Mouse (Mus musculus) lung, embryonic 14.5 days (tissue): Measurements from ENCODE around the gene Sult6b1. TPM values are rescaled to one million over a fixed set of nuclear protein-coding genes. Genes with fewer than 3 reads are reported as not detected.

ENCODE experiments used
- ATAC-seq: fragments of 200-750 bp; cut with Nextera tagmentation; 2 replicates; pipeline ENCODE4 v1.8.0; 2017; ENCODE audit warnings: mild to moderate bottlenecking, moderate TSS enrichment, moderate library complexity; ENCODE audit not compliant: insufficient read depth
- DNase-seq: peaks from one replicate; pipeline ENCODE4 v3.0.0-alpha.2; 2015
- H3K27ac ChIP-seq: fragments of 300-500 bp; sonication (generic); 2 replicates; pipeline ENCODE4 v1.5.1; 2014; ENCODE audit warnings: low read depth, mild to moderate bottlenecking, moderate library complexity
- H3K27me3 ChIP-seq: fragments of 300-500 bp; sonication (generic); 2 replicates; pipeline ENCODE4 v1.6.1; 2014; ENCODE audit warnings: low read length, control low read depth; ENCODE audit not compliant: insufficient read depth
- H3K36me3 ChIP-seq: fragments of 300-500 bp; sonication (generic); 2 replicates; pipeline ENCODE4 v1.6.1; 2014; ENCODE audit warnings: control low read depth; ENCODE audit not compliant: insufficient read depth
- H3K4me1 ChIP-seq: fragments of 300-500 bp; sonication (generic); 2 replicates; pipeline ENCODE4 v1.6.1; 2014; ENCODE audit warnings: antibody characterized with exemption, control low read depth; ENCODE audit not compliant: insufficient read depth
- H3K4me2 ChIP-seq: fragments of 300-500 bp; sonication (generic); 2 replicates; pipeline ENCODE4 v1.6.1; 2014; ENCODE audit warnings: mild to moderate bottlenecking
- H3K4me3 ChIP-seq: fragments of 300-500 bp; sonication (generic); 2 replicates; pipeline ENCODE4 v1.5.1; 2014; ENCODE audit warnings: low read depth, low read length
- H3K9ac ChIP-seq: fragments of 300-500 bp; sonication (generic); 2 replicates; pipeline ENCODE4 v1.6.1; 2014
- H3K9me3 ChIP-seq: fragments of 300-500 bp; sonication (generic); 2 replicates; pipeline ENCODE4 v1.6.1; 2016; ENCODE audit warnings: low read depth, low read length, control low read depth
- CTCF ChIP-seq: IDR thresholded peaks from 2 replicates; pipeline ENCODE4 v1.5.1; 2016; ENCODE audit warnings: antibody characterized with exemption, low read depth
- WGBS: fragments of 180-500 bp; shearing (Covaris S2); extraction: QIAGEN DNeasy Blood & Tissue Kit; methylation state at CpG from one replicate; pipeline ENCODE4 v1.1.7; 2014; 5-methylcytosine and 5-hydroxymethylcytosine counted together
- polyA plus RNA-seq: library from polyadenylated mRNA; unstranded; fragments of >200 nt; fragmentation: Nextera tagmentation; extraction: Ambion mirVana; gene quantifications from 2 replicates; pipeline ENCODE4 v1.2.1, GENCODE M21; 2014

Sult6b1 gene
- polyA plus RNA-seq, 1 experiment from 2014 or later, result 0.17 TPM

- 76% methylated on average over 5 of the region's 5 CpGs for WGBS
- no peaks in the 10 kb centered on the region for H3K9me3 ChIP-seq
- no peak for DNase-seq
- no peaks in the 10 kb centered on the region for H3K36me3 ChIP-seq
- no peak overlapping the region for H3K4me2 ChIP-seq
- H3K27me3 ChIP-seq, result no peaks in the 10 kb centered on the region
- no peak for TF ChIP-seq CTCF
- H3K27ac ChIP-seq, result no peak overlapping the region
- no peak for ATAC-seq
- no peak overlapping the region for H3K9ac ChIP-seq
- H3K4me3 ChIP-seq, result no peak overlapping the region
- H3K4me1 ChIP-seq, result peaks cover 3% of the 10 kb centered on the region
These were observed 21.3 kb downstream of the Sult6b1 start for GRCm38 (mm10) chr17:78885286-78886065.

GRCm38 (mm10) chr17:78883291-78883690, 23.5 kb downstream of the Sult6b1 start:
- WGBS, result 89% methylated on average over 4 of the region's 4 CpGs
- no peak overlapping the region for H3K9ac ChIP-seq

GRCm38 (mm10) chr17:78882401-78883112, 24.2 kb downstream of the Sult6b1 start, which contains the start of gene Eif2ak2:
Gene Eif2ak2 (minus strand): TSS chr17:78882573.
- DNase-seq (peak; percentile 89), ATAC-seq (peak; percentile 97)
- Histone ChIP-seq H3K9ac (peak within 1 kb of the TSS; percentile 78), H3K9me3 (no peaks in the 10 kb centered on the region), H3K4me2 (peak within 1 kb of the TSS; percentile 68), H3K4me3 (peak within 1 kb of the TSS; percentile 61), H3K27ac (peak within 1 kb of the TSS; percentile 77), H3K27me3 (no peaks in the 10 kb centered on the region), H3K36me3 (peaks cover 6% of the 10 kb centered on the region), H3K4me1 (peaks cover 3% of the 10 kb centered on the region)
- TF ChIP-seq CTCF, result no peak
- WGBS, result 1% methylated on average over 28 of the region's 28 CpGs

More at GRCm38 (mm10) chr17:78883291-78883690, 23.5 kb downstream of the Sult6b1 start:
- TF ChIP-seq CTCF, result no peak
- no peaks in the 10 kb centered on the region for H3K9me3 ChIP-seq
- DNase-seq, result no peak
- H3K27me3 ChIP-seq, result no peaks in the 10 kb centered on the region
- H3K4me3 ChIP-seq, result peak overlapping the region; percentile 61; the same call in 1 of the 2 replicates
- no peak overlapping the region; the same call in 1 of the 2 replicates for H3K4me2 ChIP-seq
- H3K4me1 ChIP-seq, result peaks cover 3% of the 10 kb centered on the region
- ATAC-seq, result no peak
- no peak overlapping the region for H3K27ac ChIP-seq
- no peaks in the 10 kb centered on the region for H3K36me3 ChIP-seq

- TF ChIP-seq CTCF, result no peak
- 13% methylated on average over 7 of the region's 7 CpGs for WGBS
- peaks cover 3% of the 10 kb centered on the region for H3K4me1 ChIP-seq
These were observed 24.9 kb downstream of the Sult6b1 start for GRCm38 (mm10) chr17:78881878-78882304.

GRCm38 (mm10) chr17:78873886-78874285, 32.9 kb downstream of the Sult6b1 start:
- Histone ChIP-seq H3K27me3 (no peaks in the 10 kb centered on the region), H3K4me3 (no peak overlapping the region), H3K9me3 (no peaks in the 10 kb centered on the region), H3K4me2 (no peak overlapping the region), H3K9ac (no peak overlapping the region), H3K36me3 (peaks cover 20% of the 10 kb centered on the region), H3K27ac (no peak overlapping the region), H3K4me1 (no peaks in the 10 kb centered on the region)
- TF ChIP-seq CTCF, result no peak
- 89% methylated on average over 6 of the region's 6 CpGs for WGBS
- DNase-seq, result no peak
- no peak for ATAC-seq

More at GRCm38 (mm10) chr17:78881878-78882304, 24.9 kb downstream of the Sult6b1 start:
- ATAC-seq (peak; percentile 67), DNase-seq (peak; percentile 57)
- Histone ChIP-seq H3K9ac (peak overlapping the region; percentile 78), H3K4me3 (peak overlapping the region; percentile 61), H3K27me3 (no peaks in the 10 kb centered on the region), H3K4me2 (peak overlapping the region; percentile 68), H3K27ac (peak overlapping the region; percentile 77), H3K9me3 (no peaks in the 10 kb centered on the region), H3K36me3 (peaks cover 6% of the 10 kb centered on the region)

GRCm38 (mm10) chr17:78856243-78856642, 50.5 kb downstream of the Sult6b1 start:
- no peak for DNase-seq
- H3K36me3 ChIP-seq, result peaks cover 20% of the 10 kb centered on the region; the same call in 1 of the 2 replicates

GRCm38 (mm10) chr17:78842271-78842928, 64.4 kb downstream of the Sult6b1 start:
- H3K9ac ChIP-seq, result no peak overlapping the region
- no peak overlapping the region for H3K4me3 ChIP-seq
- H3K27me3 ChIP-seq, result no peaks in the 10 kb centered on the region
- no peaks in the 10 kb centered on the region for H3K4me1 ChIP-seq
- H3K9me3 ChIP-seq, result no peaks in the 10 kb centered on the region
- no peak for TF ChIP-seq CTCF
- WGBS, result 90% methylated on average over 7 of the region's 7 CpGs
- no peak overlapping the region for H3K4me2 ChIP-seq
- H3K27ac ChIP-seq, result no peak overlapping the region
- no peak for DNase-seq
- peaks cover 70% of the 10 kb centered on the region for H3K36me3 ChIP-seq
- no peak for ATAC-seq

More at GRCm38 (mm10) chr17:78856243-78856642, 50.5 kb downstream of the Sult6b1 start:
- ATAC-seq, result no peak
- WGBS, result 85% methylated on average over 10 of the region's 10 CpGs
- Histone ChIP-seq H3K4me1 (no peaks in the 10 kb centered on the region), H3K9ac (no peak overlapping the region), H3K9me3 (no peaks in the 10 kb centered on the region), H3K4me3 (no peak overlapping the region), H3K4me2 (no peak overlapping the region), H3K27me3 (no peaks in the 10 kb centered on the region), H3K27ac (no peak overlapping the region)
- TF ChIP-seq CTCF, result no peak
